Mouse (Mus musculus): ENCODE measurements at regions not wholly inside any gene's neighbourhood (a gene's known extent, or its start where the extent isn't known, plus 50 kb on each side); places are given as distances from the start of the nearest gene placed in this dataset.
"Not testable (repeated sequence)": the region's sequence is repeated elsewhere in the genome, so short reads cannot be mapped to it uniquely, and the experiment has no call there.

- no peak for DNase-seq (ENCODE audit: low spot score in 2 of 2)
Measured at GRCm38 (mm10) chr17:50346451-50347192, 53.2 kb upstream of the Dazl start.

GRCm38 (mm10) chr17:50353818-50354217 lies 60.4 kb upstream of the Dazl start:
- DNase-seq (ENCODE audit: low spot score in 2 of 2), result not testable (repeated sequence)

GRCm38 (mm10) chr17:50354357-50354756 lies 60.9 kb upstream of the Dazl start:
- no peak for DNase-seq (ENCODE audit: low spot score in 2 of 2)

GRCm38 (mm10) chr17:50361657-50362233 lies 68.3 kb upstream of the Dazl start:
- peak in 1 of 2 experiments; percentile 4 for DNase-seq (ENCODE audit: low spot score in 2 of 2)

- no peak for DNase-seq (ENCODE audit: low spot score in 2 of 2)
Measured at GRCm38 (mm10) chr17:50365396-50365795, 72.0 kb upstream of the Dazl start.

GRCm38 (mm10) chr17:50366181-50366580 lies 72.7 kb upstream of the Dazl start:
- DNase-seq (ENCODE audit: low spot score in 2 of 2), result no peak

GRCm38 (mm10) chr17:50369216-50369875 lies 75.9 kb upstream of the Dazl start:
- no peak for DNase-seq (ENCODE audit: low spot score in 2 of 2)

GRCm38 (mm10) chr17:50370484-50370883 lies 77.0 kb upstream of the Dazl start:
- no peak for DNase-seq (ENCODE audit: low spot score in 2 of 2)

- no peak for DNase-seq (ENCODE audit: low spot score in 2 of 2)
Measured at GRCm38 (mm10) chr17:50373496-50374141, 80.2 kb upstream of the Dazl start.

- no peak for DNase-seq (ENCODE audit: low spot score in 2 of 2)
Measured at GRCm38 (mm10) chr17:50375465-50375864, 82.0 kb upstream of the Dazl start.

GRCm38 (mm10) chr17:50376708-50377107 lies 83.3 kb upstream of the Dazl start:
- no peak for DNase-seq (ENCODE audit: low spot score in 2 of 2)

- DNase-seq (ENCODE audit: low spot score in 2 of 2), result no peak
Measured at GRCm38 (mm10) chr17:50378141-50378727, 84.8 kb upstream of the Dazl start.

- no peak for DNase-seq (ENCODE audit: low spot score in 2 of 2)
Measured at GRCm38 (mm10) chr17:50388715-50389710, 95.6 kb upstream of the Dazl start.

GRCm38 (mm10) chr17:50390151-50390550 lies 96.7 kb upstream of the Dazl start:
- no peak for DNase-seq (ENCODE audit: low spot score in 2 of 2)

GRCm38 (mm10) chr17:50391207-50391606 lies 97.8 kb upstream of the Dazl start:
- DNase-seq (ENCODE audit: low spot score in 2 of 2), result no peak

GRCm38 (mm10) chr17:50391996-50392395 lies 98.6 kb upstream of the Dazl start:
- DNase-seq (ENCODE audit: low spot score in 2 of 2), result no peak

GRCm38 (mm10) chr17:50392428-50392827 lies 99.0 kb upstream of the Dazl start:
- no peak for DNase-seq (ENCODE audit: low spot score in 2 of 2)

- DNase-seq (ENCODE audit: low spot score in 2 of 2), result no peak
Measured at GRCm38 (mm10) chr17:50392966-50393365, 99.5 kb upstream of the Dazl start.

- DNase-seq (ENCODE audit: low spot score in 2 of 2), result no peak
Measured at GRCm38 (mm10) chr17:50393698-50394097, 100.3 kb upstream of the Dazl start.

GRCm38 (mm10) chr17:50394801-50395200 lies 101.4 kb upstream of the Dazl start:
- DNase-seq (ENCODE audit: low spot score in 2 of 2), result no peak

All from layer of hippocampus, adult 18-20 months (tissue).